Mouse (Mus musculus): ENCODE data around the gene Gm21915.

Gene Gm21915

DNA sequence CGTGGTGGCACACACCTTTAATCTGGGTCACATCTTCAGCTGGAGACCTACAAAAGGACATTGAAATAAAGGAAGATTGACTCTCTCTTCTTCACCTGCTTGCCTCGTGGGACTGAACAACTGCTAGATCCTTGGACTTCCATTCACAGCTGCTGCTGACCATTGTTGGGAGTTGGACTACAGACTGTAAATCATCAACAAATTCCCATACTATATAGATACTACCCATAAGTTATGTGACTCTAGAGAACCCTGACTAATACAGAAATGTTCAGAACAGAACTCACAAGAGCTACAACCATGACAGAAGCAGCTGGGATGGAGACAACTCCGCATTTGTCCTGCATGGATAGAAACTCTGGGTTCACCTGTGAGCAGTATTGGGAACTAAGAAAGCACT, at the start of gene Gm21915:
TSS of gene Gm21915 (plus strand) at position 301 of the 400 bp plus-strand sequence.
- DNase-seq (ENCODE audit: extremely low spot score, low read depth, low spot score), result no peak

- no peak for DNase-seq (ENCODE audit: extremely low spot score, low read depth, low spot score)
These were observed 48.1 kb upstream of the Gm21915 start for GRCm38 (mm10) chr9:40622265-40622664.

GRCm38 (mm10) chr9:40622793-40623192, 47.6 kb upstream of the Gm21915 start:
- DNase-seq (ENCODE audit: extremely low spot score, low read depth, low spot score), result no peak

- no peak for DNase-seq (ENCODE audit: extremely low spot score, low read depth, low spot score)
These were observed 45.1 kb upstream of the Gm21915 start for GRCm38 (mm10) chr9:40625341-40625740.

DNA sequence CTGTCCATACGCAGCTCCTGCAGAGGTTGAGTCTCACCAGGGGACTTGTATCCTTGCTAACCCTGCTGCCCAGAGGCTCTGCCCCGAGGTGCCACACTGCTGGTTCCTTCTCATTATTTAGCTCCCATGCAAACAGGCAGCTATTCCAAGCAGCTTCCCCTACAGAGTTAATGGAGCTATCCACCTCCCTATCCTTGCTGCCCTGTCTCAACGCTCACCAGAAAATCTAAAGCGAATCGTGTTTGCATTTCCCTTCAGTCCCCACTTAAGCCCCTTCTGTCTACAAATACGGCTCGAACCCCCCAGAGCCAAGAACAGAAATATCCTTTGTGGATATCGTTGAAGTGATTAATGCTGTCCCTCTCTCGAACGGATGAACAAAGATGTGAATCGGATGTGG, 43.8 kb upstream of the Gm21915 start:
- DNase-seq (ENCODE audit: extremely low spot score, low read depth, low spot score), result no peak

- DNase-seq (ENCODE audit: extremely low spot score, low read depth, low spot score), result no peak
These were observed 43.2 kb upstream of the Gm21915 start for GRCm38 (mm10) chr9:40627146-40627713.

DNA sequence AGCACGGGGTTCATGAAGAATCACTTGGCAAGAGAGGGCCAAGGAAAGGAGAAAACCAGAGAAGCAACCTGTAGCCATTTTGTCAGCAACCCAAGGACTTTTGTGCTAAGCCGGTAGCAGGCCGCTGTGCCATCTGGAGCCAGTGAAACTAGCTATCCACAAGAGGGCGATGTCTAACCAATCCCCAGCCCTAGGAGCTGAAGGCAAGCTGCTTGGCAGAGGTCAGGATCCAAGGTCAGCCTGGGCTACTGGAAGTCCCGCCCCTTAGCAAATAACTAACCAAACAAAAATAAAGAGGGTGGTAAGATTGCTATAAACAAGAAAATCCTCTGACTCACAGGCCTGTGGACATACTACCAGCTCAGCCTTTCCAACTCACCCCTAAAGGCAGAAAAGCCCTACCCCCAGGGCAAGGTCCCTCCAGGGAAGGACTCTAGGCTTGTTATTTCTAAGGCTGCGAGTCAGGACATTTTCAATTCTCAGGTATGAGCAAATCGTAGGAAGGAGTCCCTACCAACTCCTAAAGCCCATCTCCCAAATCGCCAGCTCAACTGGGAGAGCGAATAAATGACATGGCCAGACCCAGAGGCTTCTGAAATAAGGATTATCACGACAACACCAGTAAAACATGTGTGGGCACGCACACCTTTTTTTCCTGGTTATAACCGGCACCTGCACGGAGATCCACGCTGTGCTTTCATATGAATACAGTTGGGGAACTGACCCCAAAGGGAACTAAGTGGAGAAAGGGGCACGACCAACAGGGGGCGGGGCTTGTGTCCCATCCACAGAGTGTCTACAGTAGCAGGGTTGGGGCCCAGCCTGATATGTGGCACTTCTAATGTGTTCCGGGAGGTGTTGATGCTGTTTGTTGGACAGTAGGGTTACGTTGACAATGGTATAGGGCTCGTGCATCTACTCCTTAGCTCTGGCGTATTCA, 42.0 kb upstream of the Gm21915 start:
- DNase-seq (ENCODE audit: extremely low spot score, low read depth, low spot score), result no peak

DNA sequence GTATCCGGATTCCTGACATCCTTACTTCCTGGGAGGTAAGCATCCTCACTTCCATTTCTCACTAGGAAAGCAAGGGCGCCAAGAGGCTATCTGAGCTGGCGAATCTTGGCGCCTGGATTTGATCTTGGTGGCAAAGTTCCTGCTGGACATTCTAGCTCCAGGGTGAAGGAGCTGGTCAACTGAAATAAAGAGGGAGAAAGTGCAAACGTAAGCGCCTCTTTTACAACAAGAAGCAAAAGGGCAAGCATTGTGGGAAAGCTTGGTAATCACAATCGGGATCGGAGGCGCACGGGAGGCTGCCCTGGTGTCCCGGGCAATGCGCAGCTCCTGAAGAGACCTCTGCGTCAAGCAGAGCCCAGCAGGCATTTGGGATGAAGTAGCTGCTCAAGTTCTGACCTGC, 41.0 kb upstream of the Gm21915 start:
- no peak for DNase-seq (ENCODE audit: extremely low spot score, low read depth, low spot score)

- DNase-seq (ENCODE audit: extremely low spot score, low read depth, low spot score), result no peak
These were observed 39.3 kb upstream of the Gm21915 start for GRCm38 (mm10) chr9:40631101-40631500.

GRCm38 (mm10) chr9:40631505-40631904, 38.9 kb upstream of the Gm21915 start:
- no peak for DNase-seq (ENCODE audit: extremely low spot score, low read depth, low spot score)

DNA sequence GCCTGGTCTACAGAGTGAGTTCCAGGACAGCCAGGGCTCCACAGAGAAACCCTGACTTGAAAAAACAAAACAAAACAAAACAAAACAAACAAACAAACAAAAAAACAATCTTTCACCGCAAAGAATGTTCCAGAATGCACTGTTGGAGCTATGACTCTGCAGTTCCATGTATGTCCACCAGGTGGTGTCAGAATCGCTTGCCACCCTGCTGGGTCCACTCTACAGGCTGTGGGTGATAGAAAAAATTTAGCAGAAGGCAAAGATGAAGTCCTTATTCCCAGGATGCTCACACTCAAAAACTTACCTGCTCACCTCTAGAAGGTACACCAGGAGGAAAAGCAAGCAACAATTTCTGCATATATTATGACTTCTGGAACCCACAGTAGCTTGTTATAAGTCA, 34.4 kb upstream of the Gm21915 start:
- no peak for DNase-seq (ENCODE audit: extremely low spot score, low read depth, low spot score)

DNA sequence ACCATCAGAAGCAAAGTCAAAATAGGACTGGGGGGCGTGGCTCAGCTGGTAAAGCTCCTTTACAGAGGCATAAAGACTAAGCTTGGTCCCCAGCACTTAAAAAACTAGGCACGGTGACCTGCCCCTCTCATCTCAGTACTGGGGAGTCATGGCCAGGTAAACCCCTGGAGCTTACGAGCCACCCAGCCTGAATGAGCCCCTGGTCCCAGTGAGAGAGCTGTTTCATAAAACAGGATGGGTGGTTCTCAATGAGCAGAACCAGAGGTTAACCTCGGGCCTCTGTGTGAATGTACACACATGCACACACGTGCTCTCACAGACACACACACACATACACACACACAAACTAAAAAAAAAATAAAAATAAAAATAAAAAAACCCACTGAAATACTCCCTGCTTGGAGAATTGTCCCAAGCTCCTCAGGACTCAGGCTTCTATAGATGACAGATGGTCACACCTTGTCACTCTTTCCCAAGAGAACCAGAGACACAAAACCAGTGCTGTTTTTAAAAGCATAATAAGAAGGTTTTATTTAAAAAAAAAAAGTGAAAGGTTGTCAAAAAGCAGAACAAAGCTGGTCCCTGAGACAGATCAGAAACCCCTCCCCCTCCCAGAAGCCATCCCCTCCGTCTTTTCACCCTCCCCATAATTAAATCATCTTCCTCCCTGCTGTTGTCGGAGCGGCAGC, 32.6 kb upstream of the Gm21915 start:
- DNase-seq (ENCODE audit: extremely low spot score, low read depth, low spot score), result no peak

DNA sequence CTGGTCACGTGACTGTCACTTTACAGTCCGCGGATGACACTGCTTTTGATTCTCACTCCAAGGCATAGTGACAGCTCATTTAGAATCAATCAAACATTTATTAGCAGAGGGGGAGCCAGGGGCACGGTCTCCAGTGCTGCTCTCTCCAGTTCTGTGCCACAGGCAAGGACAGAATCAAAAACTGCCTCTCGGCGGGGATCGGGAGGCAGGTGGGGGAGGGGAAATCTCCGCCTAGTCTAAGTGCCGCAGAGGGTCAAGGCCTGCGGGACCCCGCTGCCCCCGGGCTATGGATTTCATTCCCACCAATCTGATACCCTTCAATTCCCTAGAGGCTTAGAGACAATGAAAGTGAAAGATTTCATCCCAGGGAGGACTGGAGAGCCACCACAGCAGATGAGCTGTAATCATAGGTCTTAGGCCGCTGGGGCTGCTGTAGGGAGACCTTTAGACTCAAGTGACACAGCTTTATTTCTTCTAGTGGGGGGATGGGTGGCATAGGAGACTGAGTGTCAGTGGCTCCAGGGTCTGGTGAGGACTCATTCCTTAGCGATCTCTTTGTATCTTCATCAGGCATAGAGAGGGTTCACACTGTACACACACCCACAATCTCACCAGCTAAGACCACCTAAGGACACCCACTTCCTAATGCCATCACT, 31.9 kb upstream of the Gm21915 start:
- no peak for DNase-seq (ENCODE audit: extremely low spot score, low read depth, low spot score)

DNA sequence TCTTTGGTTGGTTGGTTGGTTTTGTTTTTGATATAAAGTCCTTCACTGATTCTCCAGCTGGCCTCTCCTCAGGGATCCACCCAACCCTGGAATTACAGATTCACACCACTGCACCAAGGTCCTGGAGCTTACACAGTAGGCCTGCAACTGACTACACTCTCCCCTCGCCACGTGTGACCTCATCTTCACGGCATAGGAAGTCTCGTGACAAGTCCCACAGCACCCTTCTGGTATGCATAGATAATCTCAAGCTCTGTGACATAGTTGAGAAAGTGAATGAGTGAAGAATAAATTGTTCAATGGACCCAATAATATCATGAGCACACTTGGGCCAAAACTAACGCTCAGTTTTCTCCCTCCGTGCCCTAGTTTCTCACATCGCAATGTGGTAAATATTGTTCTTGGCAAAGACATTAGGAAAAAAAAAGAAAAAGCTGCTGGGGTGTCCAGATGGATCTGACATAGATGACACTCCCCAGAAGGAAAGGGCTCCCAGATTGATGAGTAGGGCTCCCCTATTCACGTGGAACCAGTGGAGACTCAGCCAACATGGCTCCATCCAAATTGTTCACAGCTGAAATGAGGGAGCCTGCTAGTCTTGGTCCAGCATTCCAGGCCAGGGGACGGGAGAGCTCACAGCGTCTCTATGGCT, 30.8 kb upstream of the Gm21915 start:
- no peak for DNase-seq (ENCODE audit: extremely low spot score, low read depth, low spot score)

DNA sequence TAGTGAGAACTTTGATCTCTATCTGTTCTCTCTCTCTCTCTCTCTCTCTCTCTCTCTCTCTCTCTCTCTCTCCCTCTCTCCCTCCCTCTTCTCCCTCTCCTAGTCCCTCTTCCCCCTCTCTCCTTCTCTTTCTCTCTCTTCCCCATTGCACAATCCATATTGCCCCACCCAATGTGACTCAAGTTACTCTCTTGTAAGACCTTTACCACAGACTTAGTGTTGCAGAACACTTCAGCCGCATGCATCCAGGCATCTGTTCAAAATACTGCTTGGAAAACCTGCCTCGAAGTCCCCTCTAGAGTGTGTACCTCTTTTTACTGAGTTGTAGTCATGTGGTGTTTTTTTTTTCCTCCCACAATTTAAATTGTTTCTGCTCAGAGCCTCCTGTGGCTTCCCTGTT, 29.1 kb upstream of the Gm21915 start:
- no peak for DNase-seq (ENCODE audit: extremely low spot score, low read depth, low spot score)

DNA sequence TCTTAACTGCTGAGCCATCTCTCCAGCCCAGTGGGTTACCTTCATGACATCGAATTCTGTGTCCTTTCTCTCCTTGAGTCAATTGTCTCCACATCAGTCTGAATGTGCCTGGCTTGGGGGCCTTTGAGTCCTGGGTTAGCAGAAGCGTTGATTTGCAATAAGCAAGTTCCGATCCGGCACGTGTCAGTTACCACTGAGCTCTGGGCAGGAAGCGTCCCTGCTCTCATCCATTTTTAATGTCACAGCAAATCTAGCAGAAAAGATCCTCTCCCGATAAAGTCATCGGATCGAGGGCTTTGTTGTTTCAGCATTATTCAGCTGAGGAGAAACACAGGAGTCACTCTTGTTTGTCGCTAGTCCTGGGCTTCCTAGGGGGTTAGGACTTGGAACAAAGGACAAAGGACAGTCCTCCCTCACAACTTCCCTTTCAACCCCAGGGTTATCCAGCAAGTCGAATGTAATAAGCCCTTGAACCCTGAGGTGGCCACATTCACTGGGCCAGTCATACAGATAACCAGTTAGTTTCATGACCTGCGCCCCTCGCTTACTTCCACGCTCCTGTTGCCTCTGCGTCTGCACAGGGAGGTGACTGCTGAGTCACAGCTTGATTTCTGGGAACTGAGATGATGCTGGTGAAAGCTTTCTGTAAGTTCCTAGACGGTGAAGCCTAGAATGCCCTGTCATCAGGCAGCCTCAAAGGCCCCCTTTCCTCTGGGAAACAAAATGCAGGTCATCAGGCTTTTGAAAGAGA, 27.8 kb upstream of the Gm21915 start:
- no peak for DNase-seq (ENCODE audit: extremely low spot score, low read depth, low spot score)

DNA sequence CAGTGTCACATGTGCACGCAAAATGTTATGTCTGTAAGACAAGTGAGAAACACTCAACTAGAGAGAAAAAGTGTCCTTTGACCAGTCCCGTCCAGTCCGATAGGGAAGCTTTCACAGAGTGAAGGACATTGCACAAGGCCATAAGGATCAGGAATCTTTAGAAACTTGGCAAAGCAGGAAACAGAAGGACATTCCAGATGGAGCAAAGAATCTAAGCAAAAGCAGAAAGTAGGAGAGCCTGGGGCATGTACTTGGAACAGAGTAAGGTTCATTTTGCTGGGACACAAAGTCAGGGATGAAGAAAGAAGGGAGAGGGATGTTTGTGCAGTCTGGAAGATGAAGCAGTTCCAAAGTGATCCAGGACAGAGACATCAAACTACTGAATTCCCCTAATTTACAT, 21.0 kb upstream of the Gm21915 start:
- no peak for DNase-seq (ENCODE audit: extremely low spot score, low read depth, low spot score)

DNA sequence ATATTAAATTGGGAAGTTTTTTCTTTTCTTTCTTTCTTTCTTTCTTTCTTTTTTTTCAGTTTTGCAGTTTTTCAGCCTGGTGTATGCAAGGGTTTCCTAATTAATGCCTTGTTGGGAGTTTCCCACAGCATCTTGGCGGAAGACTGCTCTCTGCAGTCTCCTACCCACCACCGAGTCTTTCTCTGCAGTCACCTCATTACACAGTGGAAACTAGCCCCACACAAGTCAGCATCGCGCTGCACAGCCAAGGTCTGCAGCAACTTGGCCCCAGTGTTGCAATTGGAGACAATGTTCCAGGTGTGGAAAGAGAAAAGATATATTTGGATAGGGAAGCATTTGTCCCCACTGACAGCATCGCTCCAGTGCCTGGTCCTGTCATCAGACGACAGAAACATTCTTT, 20.4 kb upstream of the Gm21915 start:
- DNase-seq (ENCODE audit: extremely low spot score, low read depth, low spot score), result no peak

- no peak for DNase-seq (ENCODE audit: extremely low spot score, low read depth, low spot score)
These were observed 19.1 kb upstream of the Gm21915 start for GRCm38 (mm10) chr9:40651239-40651859.

DNA sequence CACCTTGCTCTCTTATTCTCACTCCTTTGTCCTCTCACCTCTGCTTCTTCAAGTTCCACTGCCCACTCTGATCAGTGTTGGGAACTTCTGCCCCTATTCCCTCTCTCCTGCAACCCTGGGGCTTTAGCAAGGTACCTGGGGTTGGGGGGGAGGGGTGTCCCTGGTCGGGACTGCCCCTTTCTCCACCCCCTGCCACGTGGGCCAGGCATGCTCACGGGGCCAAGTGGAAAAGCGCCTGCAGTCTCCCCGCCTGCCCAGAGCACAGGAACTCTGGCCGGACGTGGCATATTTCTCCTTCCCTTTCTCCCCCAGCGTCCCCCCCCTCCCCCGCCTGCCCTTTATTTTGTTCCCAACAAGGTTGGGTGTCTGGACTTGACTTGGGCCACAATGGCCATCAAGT, 17.7 kb upstream of the Gm21915 start:
- DNase-seq (ENCODE audit: extremely low spot score, low read depth, low spot score), result no peak
